Mouse (Mus musculus) E14TG2a.4 (cell line): ENCODE data around the gene Rhou.
"Not testable (repeated sequence)": the region's sequence is repeated elsewhere in the genome, so short reads cannot be mapped to it uniquely, and the experiment has no call there.

Experiments used
- H3K27me3 ChIP-seq: 2 replicates; pipeline ENCODE4 v1.6.1; 2014; ENCODE audit warnings: low read length, control low read depth; ENCODE audit not compliant: insufficient read depth
- H3K36me3 ChIP-seq: 2 replicates; pipeline ENCODE4 v1.6.1; 2014; ENCODE audit warnings: low read length, control low read depth; ENCODE audit not compliant: insufficient read depth
- H3K4me1 ChIP-seq: replicated peaks from 2 replicates; pipeline ENCODE4 v1.6.1; 2014; ENCODE audit warnings: low read depth, low read length, control low read depth
- H3K4me3 ChIP-seq: replicated peaks from 2 replicates; pipeline ENCODE4 v1.5.1; 2014; ENCODE audit warnings: mild to moderate bottlenecking, low read length
- H3K9me3 ChIP-seq: 2 replicates; pipeline ENCODE4 v1.6.1; 2014; ENCODE audit warnings: low read length, control low read depth
- CTCF ChIP-seq: conservative IDR thresholded peaks from 2 replicates; pipeline ENCODE4 v1.5.1; 2014; ENCODE audit warnings: low read length
- NANOG ChIP-seq: IDR thresholded peaks from 2 replicates; pipeline ENCODE4 v1.6.1; 2014; ENCODE audit warnings: borderline replicate concordance, low read length, mixed read lengths
- POU5F1 ChIP-seq: IDR thresholded peaks from 2 replicates; pipeline ENCODE4 v1.6.1; 2014; ENCODE audit warnings: low read length, borderline replicate concordance

The Rhou gene

GRCm38 (mm10) chr8:123653308-123653993 is at the start of gene Rhou:
Rhou (plus strand) TSS chr8:123653929.
- TF ChIP-seq NANOG (no peak), CTCF (no peak), POU5F1 (no peak)
- no peaks in the 10 kb centered on the region for H3K9me3 ChIP-seq
- H3K4me1 ChIP-seq, result peaks cover 32% of the 10 kb centered on the region
- peaks cover 19% of the 10 kb centered on the region for H3K27me3 ChIP-seq
- peak within 1 kb of the TSS; percentile 83 for H3K4me3 ChIP-seq
- peaks cover 14% of the 10 kb centered on the region for H3K36me3 ChIP-seq

GRCm38 (mm10) chr8:123612652-123613051 is 41.1 kb upstream of the Rhou start:
- not testable (repeated sequence) for H3K9me3 ChIP-seq, H3K4me3 ChIP-seq, H3K36me3 ChIP-seq, H3K4me1 ChIP-seq, H3K27me3 ChIP-seq

GRCm38 (mm10) chr8:123623523-123623922 is 30.2 kb upstream of the Rhou start:
- peaks cover 33% of the 10 kb centered on the region for H3K27me3 ChIP-seq
- not testable (repeated sequence) for H3K36me3 ChIP-seq, H3K9me3 ChIP-seq, H3K4me3 ChIP-seq
- H3K4me1 ChIP-seq, result peaks cover 13% of the 10 kb centered on the region

GRCm38 (mm10) chr8:123624274-123624673 is 29.5 kb upstream of the Rhou start:
- Histone ChIP-seq H3K9me3 (no peaks in the 10 kb centered on the region), H3K36me3 (no peaks in the 10 kb centered on the region), H3K27me3 (peaks cover 34% of the 10 kb centered on the region), H3K4me1 (peaks cover 16% of the 10 kb centered on the region), H3K4me3 (no peak overlapping the region)
- no peak for TF ChIP-seq CTCF
- TF ChIP-seq POU5F1, result no peak
- TF ChIP-seq NANOG, result no peak

- no peaks in the 10 kb centered on the region for H3K9me3 ChIP-seq
- peaks cover 38% of the 10 kb centered on the region for H3K27me3 ChIP-seq
- H3K4me1 ChIP-seq, result peaks cover 20% of the 10 kb centered on the region
- no peaks in the 10 kb centered on the region for H3K36me3 ChIP-seq
- H3K4me3 ChIP-seq, result no peak overlapping the region
- TF ChIP-seq NANOG, result no peak
- no peak for TF ChIP-seq POU5F1
- TF ChIP-seq CTCF, result no peak
These were observed 29.0 kb upstream of the Rhou start for GRCm38 (mm10) chr8:123624702-123625101.

GRCm38 (mm10) chr8:123625717-123626116 is 28.0 kb upstream of the Rhou start:
- Histone ChIP-seq H3K4me1 (peaks cover 20% of the 10 kb centered on the region), H3K9me3 (no peaks in the 10 kb centered on the region), H3K36me3 (no peaks in the 10 kb centered on the region), H3K4me3 (no peak overlapping the region), H3K27me3 (peaks cover 40% of the 10 kb centered on the region)
- TF ChIP-seq POU5F1, result no peak
- TF ChIP-seq CTCF, result no peak
- TF ChIP-seq NANOG, result no peak

GRCm38 (mm10) chr8:123627410-123628147 is 26.1 kb upstream of the Rhou start:
- TF ChIP-seq CTCF (peak; percentile 2; the same call in 1 of the 2 replicates), NANOG (no peak)
- Histone ChIP-seq H3K9me3 (no peaks in the 10 kb centered on the region), H3K36me3 (no peaks in the 10 kb centered on the region), H3K4me3 (no peak overlapping the region), H3K27me3 (peaks cover 46% of the 10 kb centered on the region), H3K4me1 (peaks cover 20% of the 10 kb centered on the region)

- H3K36me3 ChIP-seq, result no peaks in the 10 kb centered on the region
- H3K4me3 ChIP-seq, result peak overlapping the region; percentile 73
- peak; percentile 96 for TF ChIP-seq CTCF
- TF ChIP-seq NANOG, result no peak
- TF ChIP-seq POU5F1, result no peak
- H3K9me3 ChIP-seq, result no peaks in the 10 kb centered on the region
- peaks cover 46% of the 10 kb centered on the region for H3K27me3 ChIP-seq
- peaks cover 20% of the 10 kb centered on the region for H3K4me1 ChIP-seq
These were observed 25.3 kb upstream of the Rhou start for GRCm38 (mm10) chr8:123628253-123628967.
